Mouse (Mus musculus) G1E (cell line): ENCODE measurements around the gene Trappc6b.

Source experiments
- CTCF ChIP-seq: IDR thresholded peaks from 2 replicates; pipeline ENCODE4 v1.5.1; 2012; ENCODE audit warnings: low read depth, low read length, inconsistent platforms, mixed read lengths
- GATA1 ChIP-seq: IDR thresholded peaks from 2 replicates; pipeline ENCODE4 v1.6.1; 2012; ENCODE audit warnings: borderline replicate concordance, low read length, inconsistent platforms, mixed read lengths
- TAL1 ChIP-seq: conservative IDR thresholded peaks from 2 replicates; pipeline ENCODE4 v1.6.1; 2012; ENCODE audit warnings: low read depth, low read length, inconsistent platforms, mixed read lengths

DNA sequence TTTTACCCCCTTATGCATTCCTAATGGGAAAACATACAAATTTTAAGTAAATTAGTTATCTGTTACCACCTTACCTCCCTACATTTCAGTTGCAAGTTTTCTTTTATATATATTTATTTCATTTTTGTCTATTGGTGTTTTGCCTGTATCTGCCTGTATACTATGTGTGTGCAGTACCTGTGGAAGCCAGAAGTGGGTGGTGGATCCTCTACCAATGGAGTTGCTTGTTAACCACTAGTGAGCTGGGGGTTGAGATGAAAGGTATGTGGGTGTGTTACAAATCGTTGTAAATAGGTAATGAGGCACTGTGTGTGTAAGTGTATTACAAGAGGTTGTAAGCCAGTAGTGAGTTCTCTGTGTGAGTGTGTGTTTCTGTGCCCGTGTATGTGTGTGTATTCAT, 50.8 kb downstream of the Trappc6b start:
- TF ChIP-seq GATA1 (no peak), CTCF (no peak), TAL1 (no peak)
